Mouse (Mus musculus) MEL (cell line): Measurements from ENCODE around the gene Trio. TPM values are rescaled to one million over a fixed set of nuclear protein-coding genes. Genes with fewer than 3 reads are reported as not detected.

Source experiments
- DNase-seq: peaks from one replicate; pipeline ENCODE4 v3.0.0; 2011; ENCODE audit warnings: low read depth, low spot score
- H3K27ac ChIP-seq: 2 replicates; pipeline ENCODE4 v1.5.1; 2012; ENCODE audit warnings: low read depth, mild to moderate bottlenecking, control low read depth, low read length, moderate library complexity; ENCODE audit not compliant: control insufficient read depth
- H3K27me3 ChIP-seq, 2 experiments: fragments of 150-350 bp in 1 of 2; sonication (generic) in 1 of 2; 2 replicates each; pipeline ENCODE4 v1.6.1; 2012; ENCODE audit warnings: low read length in 2 of 2, mild to moderate bottlenecking in 2 of 2, improper control_type of control experiment in 1 of 2, moderate library complexity in 1 of 2; ENCODE audit not compliant: insufficient read depth in 2 of 2, control insufficient read depth in 1 of 2
- H3K36me3 ChIP-seq, 2 experiments: 2 replicates each; pipeline ENCODE4 v1.6.1; 2012 to 2014; ENCODE audit warnings: low read length in 2 of 2, improper control_type of control experiment in 1 of 2, inconsistent platforms in 1 of 2, mild to moderate bottlenecking in 1 of 2; ENCODE audit not compliant: insufficient read depth in 2 of 2, control insufficient read depth in 1 of 2
- H3K4me1 ChIP-seq, 2 experiments: fragments of 150-350 bp in 1 of 2; sonication (generic) in 1 of 2; 2 replicates each; pipeline ENCODE4 v1.6.1; 2012; ENCODE audit warnings: low read length in 2 of 2, improper control_type of control experiment in 1 of 2, mild to moderate bottlenecking in 1 of 2; ENCODE audit not compliant: insufficient read depth in 2 of 2, control insufficient read depth in 1 of 2
- H3K4me3 ChIP-seq, 2 experiments: fragments of 150-350 bp in 1 of 2; sonication (generic) in 1 of 2; 2 replicates each; pipeline ENCODE4 v1.5.1; 2012; ENCODE audit warnings: low read depth in 2 of 2, low read length in 2 of 2, mild to moderate bottlenecking in 2 of 2, moderate library complexity in 2 of 2, control low read depth in 1 of 2, improper control_type of control experiment in 1 of 2; ENCODE audit not compliant: control insufficient read depth in 1 of 2, insufficient read depth in 1 of 2
- H3K79me2 ChIP-seq: 2 replicates; pipeline ENCODE4 v1.6.1; 2012; ENCODE audit warnings: mild to moderate bottlenecking, low read length, moderate library complexity; ENCODE audit not compliant: control insufficient read depth, poor library complexity, insufficient read depth
- H3K9ac ChIP-seq: 2 replicates; pipeline ENCODE4 v1.6.1; 2012; ENCODE audit warnings: low read depth, mild to moderate bottlenecking, control low read depth, low read length, moderate library complexity; ENCODE audit not compliant: control insufficient read depth, poor library complexity, severe bottlenecking
- H3K9me3 ChIP-seq: fragments of 150-350 bp; sonication (generic); replicated peaks from 2 replicates; pipeline ENCODE4 v1.6.1; 2012; ENCODE audit warnings: mild to moderate bottlenecking, low read length, improper control_type of control experiment, moderate library complexity; ENCODE audit not compliant: insufficient read depth
- BHLHE40 ChIP-seq: IDR thresholded peaks from 2 replicates; pipeline ENCODE4 v1.6.1; 2012; ENCODE audit warnings: low read depth, mild to moderate bottlenecking, inconsistent platforms, low read length, improper control_type of control experiment, borderline replicate concordance
- CHD1 ChIP-seq: IDR thresholded peaks from 2 replicates; pipeline ENCODE4 v1.6.1; 2012; ENCODE audit warnings: low read depth, mild to moderate bottlenecking, inconsistent platforms, low read length, improper control_type of control experiment
- CHD2 ChIP-seq: IDR thresholded peaks from 2 replicates; pipeline ENCODE4 v1.6.1; 2011; ENCODE audit warnings: low read length, improper control_type of control experiment
- CTCF ChIP-seq, 3 experiments: IDR thresholded peaks in 2 of 3; conservative IDR thresholded peaks in 1 of 3; 2 replicates each; pipeline ENCODE4 v1.5.1; 2011 to 2012; ENCODE audit warnings: low read length in 3 of 3, low read depth in 2 of 3, mild to moderate bottlenecking in 2 of 3, improper control_type of control experiment in 1 of 3, inconsistent platforms in 1 of 3, mixed read lengths in 1 of 3, moderate library complexity in 1 of 3; ENCODE audit not compliant: control insufficient read depth in 1 of 3, insufficient read depth in 1 of 3, poor library complexity in 1 of 3, severe bottlenecking in 1 of 3
- E2F4 ChIP-seq: IDR thresholded peaks from 2 replicates; pipeline ENCODE4 v1.6.1; 2011; ENCODE audit warnings: low read depth, low read length, improper control_type of control experiment, borderline replicate concordance
- ELF1 ChIP-seq: IDR thresholded peaks from 2 replicates; pipeline ENCODE4 v1.6.1; 2014; ENCODE audit warnings: low read depth, mild to moderate bottlenecking, inconsistent platforms, low read length, improper control_type of control experiment, moderate library complexity
- EP300 ChIP-seq, 2 experiments: IDR thresholded peaks; 2 replicates each; pipeline ENCODE4 v1.6.1; 2011; ENCODE audit warnings: improper control_type of control experiment in 2 of 2, low read length in 2 of 2, low read depth in 1 of 2, mild to moderate bottlenecking in 1 of 2
- ETS1 ChIP-seq: IDR thresholded peaks from 2 replicates; pipeline ENCODE4 v1.6.1; 2012; ENCODE audit warnings: low read depth, mild to moderate bottlenecking, inconsistent platforms, low read length, improper control_type of control experiment, moderate library complexity
- GABPA ChIP-seq: IDR thresholded peaks from 2 replicates; pipeline ENCODE4 v1.6.1; 2012; ENCODE audit warnings: low read depth, mild to moderate bottlenecking, inconsistent platforms, low read length, improper control_type of control experiment, moderate library complexity
- GATA1 ChIP-seq: IDR thresholded peaks from 2 replicates; pipeline ENCODE4 v1.6.1; 2011; ENCODE audit warnings: low read depth, low read length, improper control_type of control experiment
- HCFC1 ChIP-seq: IDR thresholded peaks from 2 replicates; pipeline ENCODE4 v1.6.1; 2012; ENCODE audit warnings: low read depth, mild to moderate bottlenecking, inconsistent platforms, low read length, improper control_type of control experiment, moderate library complexity
- KAT2A ChIP-seq: conservative IDR thresholded peaks from 2 replicates; pipeline ENCODE4 v1.6.1; 2012; ENCODE audit warnings: low read depth, low read length, improper control_type of control experiment, inconsistent platforms
- MAX ChIP-seq: IDR thresholded peaks from 2 replicates; pipeline ENCODE4 v1.6.1; 2011; ENCODE audit warnings: low read length, improper control_type of control experiment
- MAZ ChIP-seq: IDR thresholded peaks from 2 replicates; pipeline ENCODE4 v1.6.1; 2012; ENCODE audit warnings: low read depth, mild to moderate bottlenecking, inconsistent platforms, low read length, improper control_type of control experiment
- MEF2A ChIP-seq: IDR thresholded peaks from 2 replicates; pipeline ENCODE4 v1.6.1; 2014; ENCODE audit warnings: low read depth, mild to moderate bottlenecking, inconsistent platforms, low read length, improper control_type of control experiment; ENCODE audit not compliant: poor library complexity, insufficient replicate concordance, severe bottlenecking; ENCODE audit errors: extremely low read depth
- MYB ChIP-seq: IDR thresholded peaks from 2 replicates; pipeline ENCODE4 v1.6.1; 2011; ENCODE audit warnings: mild to moderate bottlenecking, low read depth, low read length, improper control_type of control experiment
- MYC ChIP-seq: IDR thresholded peaks from 2 replicates; pipeline ENCODE4 v1.6.1; 2011; ENCODE audit warnings: low read depth, mild to moderate bottlenecking, low read length, improper control_type of control experiment, moderate library complexity
- NELFE ChIP-seq: IDR thresholded peaks from 2 replicates; pipeline ENCODE4 v1.6.1; 2011; ENCODE audit warnings: low read depth, low read length, improper control_type of control experiment
- NRF1 ChIP-seq: IDR thresholded peaks from 2 replicates; pipeline ENCODE4 v1.6.1; 2014; ENCODE audit warnings: low read depth, mild to moderate bottlenecking, inconsistent platforms, low read length, improper control_type of control experiment, moderate library complexity; ENCODE audit not compliant: poor library complexity, insufficient read depth, severe bottlenecking
- POLR2A ChIP-seq, 2 experiments: IDR thresholded peaks; 2 replicates each; pipeline ENCODE4 v1.6.1; 2011 to 2012; ENCODE audit warnings: low read length in 2 of 2, mild to moderate bottlenecking in 2 of 2, control low read depth in 1 of 2, improper control_type of control experiment in 1 of 2, low read depth in 1 of 2, moderate library complexity in 1 of 2; ENCODE audit not compliant: control insufficient read depth in 1 of 2, insufficient read depth in 1 of 2, poor library complexity in 1 of 2
- POLR2AphosphoS2 ChIP-seq: IDR thresholded peaks from 2 replicates; pipeline ENCODE4 v1.6.1; 2011; ENCODE audit warnings: low read length, improper control_type of control experiment
- RCOR1 ChIP-seq: IDR thresholded peaks from 2 replicates; pipeline ENCODE4 v1.6.1; 2012; ENCODE audit warnings: low read depth, mild to moderate bottlenecking, inconsistent platforms, low read length, improper control_type of control experiment
- SIN3A ChIP-seq: IDR thresholded peaks from 2 replicates; pipeline ENCODE4 v1.6.1; 2012; ENCODE audit warnings: low read length, improper control_type of control experiment, inconsistent platforms
- TAL1 ChIP-seq: IDR thresholded peaks from 2 replicates; pipeline ENCODE4 v1.6.1; 2012; ENCODE audit warnings: mild to moderate bottlenecking, inconsistent platforms, low read length, moderate library complexity, mixed read lengths
- TBP ChIP-seq: IDR thresholded peaks from 2 replicates; pipeline ENCODE4 v1.8.0; 2011; ENCODE audit warnings: low read depth, low read length, improper control_type of control experiment
- TCF12 ChIP-seq: IDR thresholded peaks from 2 replicates; pipeline ENCODE4 v1.6.1; 2014; ENCODE audit warnings: low read depth, mild to moderate bottlenecking, inconsistent platforms, low read length, improper control_type of control experiment, moderate library complexity
- USF1 ChIP-seq: IDR thresholded peaks from 2 replicates; pipeline ENCODE4 v1.6.1; 2014; ENCODE audit warnings: low read depth, mild to moderate bottlenecking, inconsistent platforms, low read length, improper control_type of control experiment, moderate library complexity
- ZC3H11A ChIP-seq: IDR thresholded peaks from 2 replicates; pipeline ENCODE4 v1.6.1; 2012; ENCODE audit warnings: low read depth, mild to moderate bottlenecking, inconsistent platforms, low read length, improper control_type of control experiment
- ZKSCAN1 ChIP-seq: IDR thresholded peaks from 2 replicates; pipeline ENCODE4 v1.6.1; 2012; ENCODE audit warnings: low read depth, mild to moderate bottlenecking, inconsistent platforms, low read length, improper control_type of control experiment, moderate library complexity
- ZMIZ1 ChIP-seq: IDR thresholded peaks from 2 replicates; pipeline ENCODE4 v1.6.1; 2012; ENCODE audit warnings: low read depth, mild to moderate bottlenecking, inconsistent platforms, low read length, improper control_type of control experiment, moderate library complexity
- ZNF384 ChIP-seq: IDR thresholded peaks from 2 replicates; pipeline ENCODE4 v1.6.1; 2012; ENCODE audit warnings: low read depth, mild to moderate bottlenecking, inconsistent platforms, low read length, improper control_type of control experiment
- polyA plus RNA-seq, 2 experiments: library from polyadenylated mRNA; stranded (reverse) in 1 of 2; unstranded in 1 of 2; fragments of >175 nt in 1 of 2; fragments of >200 nt in 1 of 2; gene quantifications; 2 replicates each; pipeline versions ENCODE4 v1.2.1 to v1.2.4; 2012; ENCODE audit warnings: low replicate concordance in 2 of 2, low read depth in 1 of 2; ENCODE audit not compliant: insufficient read length in 2 of 2, insufficient read depth in 1 of 2, missing spikeins in 1 of 2
- total RNA-seq: library from RNA; depleted of rRNA; stranded (reverse); fragments of 300-350 nt; gene quantifications from 2 replicates; pipeline ENCODE4 v1.2.3, GENCODE M21; 2012

Trio gene
- total and polyA plus RNA-seq, 3 experiments, result 0.91 to 1.1 TPM; not detected in 1

GRCm38 (mm10) chr15:27871708-27872107 lies 153.9 kb downstream of the Trio start:
- peaks cover 4 to 28% of the 10 kb centered on the region in 2 experiments for H3K4me1 ChIP-seq
- no peaks in the 10 kb centered on the region for H3K27me3 ChIP-seq
- no peaks in the 10 kb centered on the region for H3K9me3 ChIP-seq
- H3K4me3 ChIP-seq, result peak overlapping the region; percentile 52
- DNase-seq, result peak; percentile 87
- H3K9ac ChIP-seq, result peak overlapping the region; percentile 52
- TF ChIP-seq SIN3A (peak; percentile 20; the same call in 1 of the 2 replicates), CHD2 (no peak), TBP (0 out of 2 replicates have a peak, but pooled peaks have one; percentile 39), ETS1 (peak; percentile 85), RCOR1 (no peak), NRF1 (peak; percentile 43; the same call in 1 of the 2 replicates), NELFE (peak; percentile 16; the same call in 1 of the 2 replicates), MAX (peak; percentile 9; the same call in 1 of the 2 replicates), GATA1 (peak; percentile 83), BHLHE40 (peak; percentile 82; the same call in 1 of the 2 replicates), USF1 (peak; percentile 61; the same call in 1 of the 2 replicates), ELF1 (no peak), CTCF (IDR thresholded peaks at IDR 0.05 in 2 of 3, conservative IDR thresholded peaks at IDR 0.05 in 1 of 3; ENCODE audit: control insufficient read depth in 1 of 3, insufficient read depth in 1 of 3, low read depth in 2 of 3, low read length in 3 of 3, poor library complexity in 1 of 3, severe bottlenecking in 1 of 3) (no peak), MAZ (no peak), ZNF384 (no peak), MYC (peak; percentile 61; the same call in 1 of the 2 replicates), TAL1 (peak; percentile 78), MEF2A (no peak), ZMIZ1 (no peak), TCF12 (peak; percentile 91), ZKSCAN1 (no peak), E2F4 (no peak), GABPA (no peak), MYB (peak; percentile 79), KAT2A (no peak), EP300 (IDR thresholded peaks at IDR 0.05; ENCODE audit: low read depth in 1 of 2, low read length in 2 of 2) (peak; percentile 82 to 94), CHD1 (no peak), ZC3H11A (no peak), POLR2AphosphoS2 (no peak), HCFC1 (no peak), POLR2A (IDR thresholded peaks at IDR 0.05; ENCODE audit: control insufficient read depth in 1 of 2, insufficient read depth in 1 of 2, low read depth in 1 of 2, low read length in 2 of 2, poor library complexity in 1 of 2) (peak in 1 of 2 experiments; percentile 20; a peak in 1 of 4 replicates)
- no peaks in the 10 kb centered on the region for H3K79me2 ChIP-seq
- H3K36me3 ChIP-seq, result peaks cover 0 to 16% of the 10 kb centered on the region in 2 experiments; a peak in 2 of 4 replicates
- H3K27ac ChIP-seq, result peak overlapping the region; percentile 86
